Mouse (Mus musculus): ENCODE measurements around the gene 1700069L16Rik.

GRCm38 (mm10) chr5:113670110-113670509, 54.5 kb downstream of the 1700069L16Rik start:
- TF ChIP-seq EP300 (IDR thresholded peaks at IDR 0.05; ENCODE audit: low read depth) (no peak), CTCF (IDR thresholded peaks at IDR 0.05; ENCODE audit: low read depth) (no peak)
